Mouse (Mus musculus): ENCODE data around the gene Klk12. TPM values are rescaled to one million over a fixed set of nuclear protein-coding genes. Genes with fewer than 3 reads are reported as not detected.

Gene Klk12
- total and polyA plus RNA-seq, 3 experiments, result not detected

DNA sequence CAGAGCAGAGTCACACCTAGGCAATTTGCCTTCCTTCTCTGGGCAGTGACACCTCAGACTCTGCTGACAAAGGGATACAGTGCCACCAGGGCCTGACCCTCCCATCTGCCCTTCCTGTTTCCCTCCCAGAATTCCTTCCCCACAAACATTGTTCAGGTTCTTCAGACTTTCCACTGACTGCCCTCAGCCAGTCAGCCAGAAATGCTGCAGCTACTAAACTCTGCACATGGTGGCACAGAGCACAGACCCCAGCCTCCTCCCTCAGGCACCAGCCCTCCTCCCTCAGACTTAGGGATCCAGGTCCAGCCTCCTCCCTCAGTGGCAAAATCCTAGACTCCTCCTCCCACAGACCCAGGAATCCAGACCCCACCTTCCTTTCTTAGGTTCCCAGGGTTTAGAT lies 48.0 kb downstream of the Klk12 start:
- dilution Hi-C loops (cut with MboI; ENCODE audit: extremely low pct_ligation_motif_present, extremely low pct_unique_long_range_greater_than_20kb, low sequenced_read_pairs) (no loop called here), in situ Hi-C loops (cut with MboI; ENCODE audit: low pct_ligation_motif_present, low pct_unique_long_range_greater_than_20kb, low sequenced_read_pairs) (no loop called here)
- Histone ChIP-seq H3K27me3 (replicated peaks) (peaks cover 73% of the 10 kb centered on the region), H3K4me1 (ENCODE audit: control insufficient read depth in 1 of 2, insufficient read depth in 2 of 2) (no peaks in the 10 kb centered on the region), H3K4me2 (ENCODE audit: insufficient read depth, low read depth, poor library complexity, severe bottlenecking) (no peak overlapping the region), H3K4me3 (replicated peaks in 1 of 3; ENCODE audit: low read depth in 2 of 3, low read length in 2 of 3, poor library complexity in 1 of 3) (no peak overlapping the region), H3K79me2 (replicated peaks; ENCODE audit: control insufficient read depth, extremely low read depth, insufficient read depth, poor library complexity, severe bottlenecking) (no peaks in the 10 kb centered on the region), H3K9me3 (replicated peaks; ENCODE audit: low read length) (no peaks in the 10 kb centered on the region), H3K9ac (ENCODE audit: insufficient read depth, low read depth) (no peak overlapping the region), H3K27ac (ENCODE audit: insufficient read depth, low read depth) (no peak overlapping the region), H3K36me3 (replicated peaks in 1 of 2; ENCODE audit: control insufficient read depth in 1 of 2, insufficient read depth in 1 of 2, low read length in 1 of 2) (no peaks in the 10 kb centered on the region)
- TF ChIP-seq ZC3H11A (IDR thresholded peaks at IDR 0.05; ENCODE audit: low read depth, low read length) (no peak), ZNF384 (IDR thresholded peaks at IDR 0.05; ENCODE audit: low read depth, low read length) (no peak), PAX5 (IDR thresholded peaks at IDR 0.05; ENCODE audit: low read length) (no peak), BHLHE40 (IDR thresholded peaks at IDR 0.05; ENCODE audit: low read depth, low read length) (no peak), JUN (IDR thresholded peaks at IDR 0.05; ENCODE audit: insufficient read depth, low read depth, low read length) (no peak), JUND (conservative IDR thresholded peaks at IDR 0.05; ENCODE audit: low read depth, low read length) (no peak)
- no peak for DNase-seq (ENCODE audit: extremely low read depth)

DNA sequence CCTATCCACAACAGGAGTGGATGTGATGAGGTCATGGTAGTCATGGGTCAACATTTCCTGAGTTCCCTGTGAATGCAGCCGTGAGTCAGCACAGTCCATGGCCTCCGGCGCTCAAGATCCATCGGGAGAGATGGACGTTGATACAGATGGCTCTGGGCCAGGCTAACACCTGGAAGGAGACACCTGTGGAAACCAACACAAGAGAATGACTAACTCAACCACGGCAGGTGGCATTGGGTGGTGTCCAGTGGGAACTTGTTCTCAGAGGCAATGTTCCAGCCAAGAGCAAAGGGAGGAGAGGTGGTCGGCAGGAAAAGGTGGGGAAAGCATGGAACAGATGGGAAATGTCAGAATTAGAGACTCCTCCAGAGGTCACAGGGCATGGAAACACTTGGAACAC lies 52.9 kb downstream of the Klk12 start:
- dilution Hi-C loops (cut with MboI; ENCODE audit: extremely low pct_ligation_motif_present, extremely low pct_unique_long_range_greater_than_20kb, low sequenced_read_pairs), result no loop called here
- DNase-seq (ENCODE audit: extremely low read depth), result no peak
- H3K4me1 ChIP-seq (ENCODE audit: control insufficient read depth in 1 of 2, insufficient read depth in 2 of 2), result no peaks in the 10 kb centered on the region
- no peak overlapping the region for H3K4me3 ChIP-seq (replicated peaks in 1 of 3; ENCODE audit: low read depth in 2 of 3, low read length in 2 of 3, poor library complexity in 1 of 3)
- H3K9ac ChIP-seq (ENCODE audit: insufficient read depth, low read depth), result no peak overlapping the region
- peaks cover 76% of the 10 kb centered on the region for H3K27me3 ChIP-seq (replicated peaks)
- no peaks in the 10 kb centered on the region for H3K36me3 ChIP-seq (replicated peaks in 1 of 2; ENCODE audit: control insufficient read depth in 1 of 2, insufficient read depth in 1 of 2, low read length in 1 of 2)
- no peaks in the 10 kb centered on the region for H3K79me2 ChIP-seq (replicated peaks; ENCODE audit: control insufficient read depth, extremely low read depth, insufficient read depth, poor library complexity, severe bottlenecking)
- H3K4me2 ChIP-seq (ENCODE audit: insufficient read depth, low read depth, poor library complexity, severe bottlenecking), result no peak overlapping the region
- H3K9me3 ChIP-seq (replicated peaks; ENCODE audit: low read length), result no peaks in the 10 kb centered on the region
- TF ChIP-seq JUND (conservative IDR thresholded peaks at IDR 0.05; ENCODE audit: low read depth, low read length) (no peak), MAFK (IDR thresholded peaks at IDR 0.05; ENCODE audit: insufficient replicate concordance, low read length) (no peak), SIN3A (IDR thresholded peaks at IDR 0.05; ENCODE audit: low read length) (no peak), MEF2A (IDR thresholded peaks at IDR 0.05; ENCODE audit: borderline replicate concordance, low read depth, low read length) (no peak), SMC3 (IDR thresholded peaks at IDR 0.05; ENCODE audit: low read depth, low read length) (no peak), EP300 (IDR thresholded peaks at IDR 0.05; ENCODE audit: low read length) (no peak), MXI1 (IDR thresholded peaks at IDR 0.05; ENCODE audit: low read depth, low read length) (no peak), MAZ (IDR thresholded peaks at IDR 0.05; ENCODE audit: low read depth, low read length) (no peak), MYC (IDR thresholded peaks at IDR 0.05; ENCODE audit: low read depth, low read length) (no peak), USF1 (IDR thresholded peaks at IDR 0.05; ENCODE audit: low read depth, low read length) (no peak), IRF4 (IDR thresholded peaks at IDR 0.05; ENCODE audit: low read depth, low read length) (no peak), PAX5 (IDR thresholded peaks at IDR 0.05; ENCODE audit: low read length) (no peak), TCF12 (IDR thresholded peaks at IDR 0.05; ENCODE audit: low read depth, low read length) (no peak)
- H3K27ac ChIP-seq (ENCODE audit: insufficient read depth, low read depth), result no peak overlapping the region
- in situ Hi-C loops (cut with MboI; ENCODE audit: low pct_ligation_motif_present, low pct_unique_long_range_greater_than_20kb, low sequenced_read_pairs), result no loop called here

Other genes starting within 250 kb of the Klk12 start
Only the 20 nearest of the 23 such genes appear.
- 2.5 and 2.9 TPM in 2 replicates for gene Zfp658, start 206.6 kb upstream of the Klk12 start, total RNA-seq (2012; rRNA removed)
- 3.3 and 3.4 TPM in 2 replicates for gene Zfp658, start 206.6 kb upstream of the Klk12 start, total RNA-seq (2014; rRNA removed)
- 2.0 and 2.3 TPM in 2 replicates for gene Zfp658, start 206.6 kb upstream of the Klk12 start, polyA plus RNA-seq (2012; ENCODE audit: insufficient read length, low read depth)
- 5.8 and 6.6 TPM in 2 replicates for gene Zfp719, start 189.3 kb upstream of the Klk12 start, total RNA-seq (2012; rRNA removed)
- gene Zfp719, start 189.3 kb upstream of the Klk12 start, total RNA-seq (2014; rRNA removed), result 8.6 and 9.8 TPM in 2 replicates
- gene Zfp719, start 189.3 kb upstream of the Klk12 start, polyA plus RNA-seq (2012; ENCODE audit: insufficient read length, low read depth), result 3.5 and 5.8 TPM in 2 replicates
- gene Zfp819, start 161.7 kb upstream of the Klk12 start, total RNA-seq (2012; rRNA removed), result not detected in 2 replicates
- not detected in 2 replicates for gene Zfp819, start 161.7 kb upstream of the Klk12 start, total RNA-seq (2014; rRNA removed)
- gene Zfp819, start 161.7 kb upstream of the Klk12 start, polyA plus RNA-seq (2012; ENCODE audit: insufficient read length, low read depth), result not detected in 2 replicates
- gene Ceacam18, start 134.2 kb upstream of the Klk12 start, total RNA-seq (2012; rRNA removed), result not detected in 2 replicates
- gene Ceacam18, start 134.2 kb upstream of the Klk12 start, total RNA-seq (2014; rRNA removed), result not detected in 2 replicates
- not detected in 2 replicates for gene Ceacam18, start 134.2 kb upstream of the Klk12 start, polyA plus RNA-seq (2012; ENCODE audit: insufficient read length, low read depth)
- gene Siglece, start 108.7 kb upstream of the Klk12 start, total RNA-seq (2012; rRNA removed), result not detected in 2 replicates
- gene Siglece, start 108.7 kb upstream of the Klk12 start, total RNA-seq (2014; rRNA removed), result 0.14 TPM in 1 of 2 replicates, not detected in the other
- 0.14 and 0.23 TPM in 2 replicates for gene Siglece, start 108.7 kb upstream of the Klk12 start, polyA plus RNA-seq (2012; ENCODE audit: insufficient read length, low read depth)
- gene Ctu1, start 96.9 kb upstream of the Klk12 start, total RNA-seq (2012; rRNA removed), result 6.9 and 7.8 TPM in 2 replicates
- 7.2 TPM in 2 replicates for gene Ctu1, start 96.9 kb upstream of the Klk12 start, total RNA-seq (2014; rRNA removed)
- 5.3 and 5.5 TPM in 2 replicates for gene Ctu1, start 96.9 kb upstream of the Klk12 start, polyA plus RNA-seq (2012; ENCODE audit: insufficient read length, low read depth)
- not detected in 2 replicates for gene Klk14, start 78.5 kb upstream of the Klk12 start, total RNA-seq (2012; rRNA removed)
- not detected in 2 replicates for gene Klk14, start 78.5 kb upstream of the Klk12 start, total RNA-seq (2014; rRNA removed)
- not detected in 2 replicates for gene Klk14, start 78.5 kb upstream of the Klk12 start, polyA plus RNA-seq (2012; ENCODE audit: insufficient read length, low read depth)
- gene Klk13, start 56.3 kb upstream of the Klk12 start, total RNA-seq (2012; rRNA removed), result not detected in 2 replicates
- gene Klk13, start 56.3 kb upstream of the Klk12 start, total RNA-seq (2014; rRNA removed), result not detected in 2 replicates
- not detected in 2 replicates for gene Klk13, start 56.3 kb upstream of the Klk12 start, polyA plus RNA-seq (2012; ENCODE audit: insufficient read length, low read depth)
- not detected in 2 replicates for gene Klk11, start 5.7 kb downstream of the Klk12 start, total RNA-seq (2012; rRNA removed)
- not detected in 2 replicates for gene Klk11, start 5.7 kb downstream of the Klk12 start, total RNA-seq (2014; rRNA removed)
- gene Klk11, start 5.7 kb downstream of the Klk12 start, polyA plus RNA-seq (2012; ENCODE audit: insufficient read length, low read depth), result not detected in 2 replicates
- gene Klk10, start 12.1 kb downstream of the Klk12 start, total RNA-seq (2012; rRNA removed), result not detected in 2 replicates
- gene Klk10, start 12.1 kb downstream of the Klk12 start, total RNA-seq (2014; rRNA removed), result not detected in 2 replicates
- gene Klk10, start 12.1 kb downstream of the Klk12 start, polyA plus RNA-seq (2012; ENCODE audit: insufficient read length, low read depth), result not detected in 2 replicates
- gene Klk9, start 23.0 kb downstream of the Klk12 start, total RNA-seq (2012; rRNA removed), result 0.08 TPM in 1 of 2 replicates, not detected in the other
- not detected in 2 replicates for gene Klk9, start 23.0 kb downstream of the Klk12 start, total RNA-seq (2014; rRNA removed)
- gene Klk9, start 23.0 kb downstream of the Klk12 start, polyA plus RNA-seq (2012; ENCODE audit: insufficient read length, low read depth), result not detected in 2 replicates
- 43.5 and 51.2 TPM in 2 replicates for gene Klk8, start 28.7 kb downstream of the Klk12 start, total RNA-seq (2012; rRNA removed)
- gene Klk8, start 28.7 kb downstream of the Klk12 start, total RNA-seq (2014; rRNA removed), result 2.3 and 5.5 TPM in 2 replicates
- 5.0 and 5.3 TPM in 2 replicates for gene Klk8, start 28.7 kb downstream of the Klk12 start, polyA plus RNA-seq (2012; ENCODE audit: insufficient read length, low read depth)
- gene Klk7, start 42.4 kb downstream of the Klk12 start, total RNA-seq (2012; rRNA removed), result not detected in 2 replicates
- gene Klk7, start 42.4 kb downstream of the Klk12 start, total RNA-seq (2014; rRNA removed), result not detected in 2 replicates
- gene Klk7, start 42.4 kb downstream of the Klk12 start, polyA plus RNA-seq (2012; ENCODE audit: insufficient read length, low read depth), result not detected in 2 replicates
- gene Klk6, start 55.6 kb downstream of the Klk12 start, total RNA-seq (2012; rRNA removed), result not detected in 2 replicates
- not detected in 2 replicates for gene Klk6, start 55.6 kb downstream of the Klk12 start, total RNA-seq (2014; rRNA removed)
- not detected in 2 replicates for gene Klk6, start 55.6 kb downstream of the Klk12 start, polyA plus RNA-seq (2012; ENCODE audit: insufficient read length, low read depth)
- gene Klk5, start 73.1 kb downstream of the Klk12 start, total RNA-seq (2012; rRNA removed), result not detected in 2 replicates
- gene Klk5, start 73.1 kb downstream of the Klk12 start, total RNA-seq (2014; rRNA removed), result not detected in 2 replicates
- not detected in 2 replicates for gene Klk5, start 73.1 kb downstream of the Klk12 start, polyA plus RNA-seq (2012; ENCODE audit: insufficient read length, low read depth)
- gene Klk4, start 112.3 kb downstream of the Klk12 start, total RNA-seq (2012; rRNA removed), result not detected in 2 replicates
- not detected in 2 replicates for gene Klk4, start 112.3 kb downstream of the Klk12 start, total RNA-seq (2014; rRNA removed)
- 0.26 TPM in 1 of 2 replicates, not detected in the other for gene Klk4, start 112.3 kb downstream of the Klk12 start, polyA plus RNA-seq (2012; ENCODE audit: insufficient read length, low read depth)
- not detected in 2 replicates for gene Klk15, start 164.8 kb downstream of the Klk12 start, total RNA-seq (2012; rRNA removed)
- not detected in 2 replicates for gene Klk15, start 164.8 kb downstream of the Klk12 start, total RNA-seq (2014; rRNA removed)
- not detected in 2 replicates for gene Klk15, start 164.8 kb downstream of the Klk12 start, polyA plus RNA-seq (2012; ENCODE audit: insufficient read length, low read depth)
- not detected in 2 replicates for gene Klk1b8, start 181.8 kb downstream of the Klk12 start, total RNA-seq (2012; rRNA removed)
- not detected in 2 replicates for gene Klk1b8, start 181.8 kb downstream of the Klk12 start, total RNA-seq (2014; rRNA removed)
- not detected in 2 replicates for gene Klk1b8, start 181.8 kb downstream of the Klk12 start, polyA plus RNA-seq (2012; ENCODE audit: insufficient read length, low read depth)
- not detected in 2 replicates for gene Klk1b1, start 197.9 kb downstream of the Klk12 start, total RNA-seq (2012; rRNA removed)
- gene Klk1b1, start 197.9 kb downstream of the Klk12 start, total RNA-seq (2014; rRNA removed), result not detected in 2 replicates
- not detected in 2 replicates for gene Klk1b1, start 197.9 kb downstream of the Klk12 start, polyA plus RNA-seq (2012; ENCODE audit: insufficient read length, low read depth)
- gene Klk1b9, start 207.2 kb downstream of the Klk12 start, total RNA-seq (2012; rRNA removed), result not detected in 2 replicates
- not detected in 2 replicates for gene Klk1b9, start 207.2 kb downstream of the Klk12 start, total RNA-seq (2014; rRNA removed)
- not detected in 2 replicates for gene Klk1b9, start 207.2 kb downstream of the Klk12 start, polyA plus RNA-seq (2012; ENCODE audit: insufficient read length, low read depth)

Data from CH12.LX (cell line).